Mouse (Mus musculus) bone marrow, adult 2 months (tissue): ENCODE measurements at regions not wholly inside any gene's neighbourhood (a gene's known extent, or its start where the extent isn't known, plus 50 kb on each side); places are given as distances from the start of the nearest gene placed in this dataset.

Source experiments
- H3K27ac ChIP-seq: fragments of 200-500 bp; 2 replicates; pipeline ENCODE4 v1.5.1; 2012; ENCODE audit warnings: low read depth, mild to moderate bottlenecking, control low read depth, inconsistent platforms, low read length; ENCODE audit not compliant: control insufficient read depth, poor library complexity, insufficient read depth
- H3K4me1 ChIP-seq: fragments of 200-500 bp; 2 replicates; pipeline ENCODE4 v1.6.1; 2011; ENCODE audit warnings: low read length; ENCODE audit not compliant: control insufficient read depth, insufficient read depth
- H3K4me3 ChIP-seq: fragments of 200-500 bp; replicated peaks from 2 replicates; pipeline ENCODE3; 2011; ENCODE audit warnings: mild to moderate bottlenecking, low read depth, low read length, control low read depth; ENCODE audit not compliant: control insufficient read depth
- CTCF ChIP-seq: fragments of 200-500 bp; IDR thresholded peaks from 2 replicates; pipeline ENCODE4 v1.5.1; 2011; ENCODE audit warnings: low read length, control low read depth; ENCODE audit not compliant: control insufficient read depth, insufficient read depth
- POLR2A ChIP-seq: fragments of 200-500 bp; IDR thresholded peaks from 2 replicates; pipeline ENCODE4 v1.6.1; 2011; ENCODE audit warnings: low read depth, mild to moderate bottlenecking, control low read depth, low read length, borderline replicate concordance; ENCODE audit not compliant: control insufficient read depth
- WGBS: fragments of 180-500 bp; shearing (Covaris S2); methylation state at CpG from one replicate; pipeline ENCODE4 v1.1.7; 2018; 5-methylcytosine and 5-hydroxymethylcytosine counted together

- 62% methylated on average over 6 of the region's 6 CpGs for WGBS
- no peak overlapping the region for H3K27ac ChIP-seq
- H3K4me3 ChIP-seq, result no peak overlapping the region
- TF ChIP-seq CTCF, result no peak
- no peak for TF ChIP-seq POLR2A
- no peaks in the 10 kb centered on the region for H3K4me1 ChIP-seq
Measured at GRCm38 (mm10) chr16:50798095-50798494, 207.1 kb upstream of the Ccdc54 start.

- no peak overlapping the region for H3K27ac ChIP-seq
- WGBS, result 63% methylated on average over 2 of the region's 2 CpGs
- H3K4me1 ChIP-seq, result no peaks in the 10 kb centered on the region
- no peak for TF ChIP-seq POLR2A
- H3K4me3 ChIP-seq, result no peak overlapping the region
Measured at GRCm38 (mm10) chr16:50792960-50793359, 202.0 kb upstream of the Ccdc54 start.

- no peak for TF ChIP-seq POLR2A
- no peak for TF ChIP-seq CTCF
- Histone ChIP-seq H3K4me1 (no peaks in the 10 kb centered on the region), H3K4me3 (no peak overlapping the region), H3K27ac (no peak overlapping the region)
- 81% methylated on average over 2 of the region's 2 CpGs for WGBS
Measured at GRCm38 (mm10) chr16:50792506-50792905, 201.6 kb upstream of the Ccdc54 start.

- no peak overlapping the region for H3K4me3 ChIP-seq
- no peak overlapping the region for H3K27ac ChIP-seq
- 79% methylated on average over 4 of the region's 4 CpGs for WGBS
- TF ChIP-seq CTCF (no peak), POLR2A (no peak)
- no peaks in the 10 kb centered on the region for H3K4me1 ChIP-seq
Measured at GRCm38 (mm10) chr16:50788702-50789101, 197.7 kb upstream of the Ccdc54 start.

GRCm38 (mm10) chr16:50786199-50786598 is 195.2 kb upstream of the Ccdc54 start:
- H3K4me3 ChIP-seq, result no peak overlapping the region
- WGBS, result 84% methylated on average over 3 of the region's 3 CpGs
- no peak for TF ChIP-seq POLR2A
- TF ChIP-seq CTCF, result no peak

GRCm38 (mm10) chr16:50785384-50785783 is 194.4 kb upstream of the Ccdc54 start:
- 83% methylated on average over 1 of the region's 1 CpGs for WGBS
- no peak overlapping the region for H3K27ac ChIP-seq
- no peaks in the 10 kb centered on the region for H3K4me1 ChIP-seq
- no peak overlapping the region for H3K4me3 ChIP-seq
- no peak for TF ChIP-seq POLR2A
- TF ChIP-seq CTCF, result no peak

More at GRCm38 (mm10) chr16:50786199-50786598, 195.2 kb upstream of the Ccdc54 start:
- Histone ChIP-seq H3K27ac (no peak overlapping the region), H3K4me1 (no peaks in the 10 kb centered on the region)

- no peak for TF ChIP-seq CTCF
- no peak for TF ChIP-seq POLR2A
- 68% methylated on average over 3 of the region's 3 CpGs for WGBS
- H3K4me1 ChIP-seq, result no peaks in the 10 kb centered on the region
- no peak overlapping the region for H3K4me3 ChIP-seq
- no peak overlapping the region for H3K27ac ChIP-seq
Measured at GRCm38 (mm10) chr16:50784651-50785228, 193.8 kb upstream of the Ccdc54 start.

GRCm38 (mm10) chr16:50783784-50784650 is 193.1 kb upstream of the Ccdc54 start:
- no peak for TF ChIP-seq POLR2A
- TF ChIP-seq CTCF, result no peak
- H3K4me1 ChIP-seq, result no peaks in the 10 kb centered on the region
- no peak overlapping the region for H3K27ac ChIP-seq
- 54% methylated on average over 20 of the region's 20 CpGs for WGBS
- H3K4me3 ChIP-seq, result no peak overlapping the region
